Comparison of ENCODE assay signal across 11 mouse cellular contexts in the genomic region with DNA sequence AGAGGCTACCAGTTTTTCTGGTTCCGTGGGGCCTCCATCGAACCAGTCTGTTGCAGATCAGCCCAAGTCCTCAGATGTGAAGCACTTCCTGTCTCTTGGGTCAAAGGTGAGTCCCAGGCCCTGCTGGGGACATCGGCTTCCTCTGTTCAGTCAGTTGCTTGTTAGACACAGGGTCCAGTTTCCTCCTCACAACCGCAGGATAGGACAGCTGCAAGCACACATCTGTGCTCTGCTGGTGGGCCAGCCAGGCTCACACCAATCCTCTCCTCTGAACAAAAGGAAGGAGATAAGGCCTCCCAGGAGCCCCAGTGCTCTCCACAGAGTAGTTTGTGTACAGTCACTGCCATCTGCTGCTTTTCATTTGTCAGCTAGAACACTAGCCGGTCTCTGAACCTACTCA. TPM values are rescaled to one million over a fixed set of nuclear protein-coding genes. Genes with fewer than 3 reads are reported as not detected.
DNase-seq lines count a peak whose midpoint lies in the region; ATAC-seq and TF ChIP-seq lines count a peak whose summit lies in the region.
"Had no signal": no experiment of that assay in that cellular context is flagged by ENCODE, and none has a peak within 500 bp of the region (broad histone marks: within the 10 kb centered on the region; RNA-seq: fewer than 3 reads in every experiment).

No protein-coding gene starts in this region.

- no peak overlapping the region for H3K4me2 ChIP-seq in heart, embryonic 16.5 days (ENCODE audit: low read depth, low read length)
- H3K4me2 ChIP-seq in forebrain, embryonic 11.5 days (ENCODE audit: low read depth, low read length, severe bottlenecking): no peak overlapping the region
- H3K4me2 ChIP-seq: kidney, embryonic 15.5 days; limb, embryonic 12.5 days had no signal

- no peak for TF ChIP-seq CTCF in MEL (IDR thresholded peaks at IDR 0.05 in 2 of 3, conservative IDR thresholded peaks at IDR 0.05 in 1 of 3; ENCODE audit: control insufficient read depth in 1 of 3, insufficient read depth in 1 of 3, low read depth in 2 of 3, low read length in 3 of 3, poor library complexity in 1 of 3, severe bottlenecking in 1 of 3)

- WGBS in heart, embryonic 16.5 days: 37% methylated on average over 5 of the region's 5 CpGs
- 61% methylated on average over 5 of the region's 5 CpGs for WGBS in limb, embryonic 10.5 days
- 69% methylated on average over 5 of the region's 5 CpGs for WGBS in forebrain, embryonic 11.5 days

- H3K79me2 ChIP-seq in MEL (ENCODE audit: control insufficient read depth, insufficient read depth, low read length, poor library complexity): no peaks in the 10 kb centered on the region

- H3K4me3 ChIP-seq in heart, embryonic 16.5 days (ENCODE audit: low read length): no peak overlapping the region
- H3K4me3 ChIP-seq in MEL (ENCODE audit: control insufficient read depth in 1 of 2, insufficient read depth in 1 of 2, low read depth in 2 of 2, low read length in 2 of 2): no peak overlapping the region
- no peak overlapping the region for H3K4me3 ChIP-seq in limb, embryonic 10.5 days
- no peak overlapping the region for H3K4me3 ChIP-seq in forebrain, embryonic 11.5 days (ENCODE audit: low read depth, low read length)
- H3K4me3 ChIP-seq: kidney, embryonic 15.5 days; limb, embryonic 12.5 days had no signal

- no peaks in the 10 kb centered on the region for H3K9me3 ChIP-seq in heart, embryonic 16.5 days (replicated peaks; ENCODE audit: control insufficient read depth, low read length)
- H3K9me3 ChIP-seq in MEL (replicated peaks; ENCODE audit: insufficient read depth, low read length): no peaks in the 10 kb centered on the region
- H3K9me3 ChIP-seq in limb, embryonic 10.5 days (replicated peaks): no peaks in the 10 kb centered on the region
- H3K9me3 ChIP-seq in forebrain, embryonic 11.5 days (ENCODE audit: control insufficient read depth, low read length): no peaks in the 10 kb centered on the region
- H3K9me3 ChIP-seq: kidney, embryonic 15.5 days; limb, embryonic 12.5 days had no signal

- TF ChIP-seq RAD21 in MEL (IDR thresholded peaks at IDR 0.05; ENCODE audit: low read depth, low read length): no peak

- no peak overlapping the region for H3K9ac ChIP-seq in heart, embryonic 16.5 days (ENCODE audit: low read length)
- H3K9ac ChIP-seq in MEL (ENCODE audit: control insufficient read depth, low read depth, low read length, poor library complexity, severe bottlenecking): no peak overlapping the region
- H3K9ac ChIP-seq in forebrain, embryonic 11.5 days (ENCODE audit: low read length): no peak overlapping the region
- H3K9ac ChIP-seq: kidney, embryonic 15.5 days; limb, embryonic 12.5 days had no signal

- H3K27me3 ChIP-seq in heart, embryonic 16.5 days (ENCODE audit: control insufficient read depth, insufficient read depth, low read length): no peaks in the 10 kb centered on the region
- H3K27me3 ChIP-seq in MEL (ENCODE audit: control insufficient read depth in 1 of 2, insufficient read depth in 2 of 2, low read length in 2 of 2): no peaks in the 10 kb centered on the region
- H3K27me3 ChIP-seq in limb, embryonic 10.5 days (ENCODE audit: low read depth, poor library complexity, severe bottlenecking): no peaks in the 10 kb centered on the region
- no peaks in the 10 kb centered on the region for H3K27me3 ChIP-seq in forebrain, embryonic 11.5 days (ENCODE audit: control insufficient read depth, insufficient read depth, low read length)
- H3K27me3 ChIP-seq: kidney, embryonic 15.5 days; limb, embryonic 12.5 days had no signal

- no peak for TF ChIP-seq EP300 in MEL (IDR thresholded peaks at IDR 0.05; ENCODE audit: low read depth in 1 of 2, low read length in 2 of 2)

- peak; percentile 38 for ATAC-seq in heart, embryonic 16.5 days (replicated peaks; ENCODE audit: extremely low read depth, insufficient read depth, low FRiP score)
- 0 out of 2 replicates have a peak, but pooled peaks have one; percentile 20 for ATAC-seq in neutrophil, adult 5-6 weeks (ENCODE audit: extremely low read depth, insufficient number of reproducible peaks, low FRiP score, poor library complexity, severe bottlenecking)
- ATAC-seq in forebrain, embryonic 11.5 days (replicated peaks; ENCODE audit: low FRiP score): no peak

- H3K4me1 ChIP-seq in heart, embryonic 16.5 days (ENCODE audit: control insufficient read depth, insufficient read depth, low read length): peaks cover 20% of the 10 kb centered on the region
- peaks cover 4 to 17% of the 10 kb centered on the region in 2 experiments for H3K4me1 ChIP-seq in MEL (ENCODE audit: control insufficient read depth in 1 of 2, insufficient read depth in 2 of 2, low read length in 2 of 2)
- H3K4me1 ChIP-seq in limb, embryonic 10.5 days: peaks cover 12% of the 10 kb centered on the region; the same call in 1 of the 2 replicates
- H3K4me1 ChIP-seq in forebrain, embryonic 11.5 days (replicated peaks; ENCODE audit: control insufficient read depth, insufficient read depth, low read length): no peaks in the 10 kb centered on the region
- H3K4me1 ChIP-seq: kidney, embryonic 15.5 days; limb, embryonic 12.5 days had no signal

- no peak for TF ChIP-seq POLR2A in MEL (IDR thresholded peaks at IDR 0.05; ENCODE audit: control insufficient read depth in 1 of 2, insufficient read depth in 1 of 2, low read depth in 1 of 2, low read length in 2 of 2, poor library complexity in 1 of 2)

- no peaks in the 10 kb centered on the region for H3K36me3 ChIP-seq in heart, embryonic 16.5 days (ENCODE audit: control insufficient read depth, insufficient read depth)
- H3K36me3 ChIP-seq in MEL (ENCODE audit: control insufficient read depth in 1 of 2, insufficient read depth in 2 of 2, low read length in 2 of 2): peaks cover 0 to 10% of the 10 kb centered on the region in 2 experiments; a peak in 2 of 4 replicates
- no peaks in the 10 kb centered on the region for H3K36me3 ChIP-seq in limb, embryonic 10.5 days
- H3K36me3 ChIP-seq in forebrain, embryonic 11.5 days (ENCODE audit: control insufficient read depth, insufficient read depth, low read length): no peaks in the 10 kb centered on the region
- H3K36me3 ChIP-seq: kidney, embryonic 15.5 days; limb, embryonic 12.5 days had no signal

- peak overlapping the region; percentile 45; the same call in 1 of the 2 replicates for H3K27ac ChIP-seq in heart, embryonic 16.5 days (ENCODE audit: low read length)
- no peak overlapping the region for H3K27ac ChIP-seq in MEL (ENCODE audit: control insufficient read depth, low read depth, low read length)
- peak overlapping the region; percentile 40; the same call in 1 of the 2 replicates for H3K27ac ChIP-seq in limb, embryonic 10.5 days
- H3K27ac ChIP-seq in forebrain, embryonic 11.5 days (ENCODE audit: low read depth, low read length): no peak overlapping the region
- H3K27ac ChIP-seq: kidney, embryonic 15.5 days; limb, embryonic 12.5 days had no signal

- no peak for DNase-seq in heart, adult 8-10 months (ENCODE audit: low spot score)
- DNase-seq in MEL (ENCODE audit: low read depth, low spot score) (peak; percentile 16), adipocyte (ENCODE audit: low spot score) (no peak)
- no peak for DNase-seq in limb, embryonic 10.5 days (ENCODE audit: low spot score)
- DNase-seq in forebrain, embryonic 11.5 days (ENCODE audit: low spot score): no peak
- DNase-seq in left cerebral cortex, adult 11 months (ENCODE audit: low spot score): no peak
- DNase-seq: adrenal gland, postnatal 25 days had no signal

TF ChIP-seq in MEL, 35 proteins besides CTCF, POLR2A, EP300 and RAD21:
- no peak for TF ChIP-seq POLR2AphosphoS2 (IDR thresholded peaks at IDR 0.05; ENCODE audit: low read length)
- no peak for TF ChIP-seq BHLHE40 (IDR thresholded peaks at IDR 0.05; ENCODE audit: borderline replicate concordance, low read depth, low read length)

RNA-seq across cellular contexts. Expression of gene 2610301B20Rik, which starts 44.8 kb away (rescaled TPM):
- polyA plus RNA-seq in heart, embryonic 16.5 days (2015; fragmentation: Nextera tagmentation; extraction: Ambion mirVana): 22.1 and 25.2 TPM in 2 replicates
- 1 to 10 TPM; 6.1 to 9.5 (median 7.2) TPM for total RNA-seq in heart, adult 8-10 months (2022)
- total RNA-seq in MEL (2012; rRNA removed): 12.6 and 13.3 TPM in 2 replicates
- 10 to 100 TPM in 1 of 2 experiments, not detected in 1; 15.7 TPM for polyA plus RNA-seq in MEL (2012; ENCODE audit: insufficient read depth in 1 of 2, insufficient read length in 2 of 2, low read depth in 1 of 2, low replicate concordance in 2 of 2, missing spikeins in 1 of 2)
- polyA plus RNA-seq in limb, embryonic 10.5 days (2016; fragmentation: Nextera tagmentation; extraction: Ambion mirVana): 20.1 and 26.6 TPM in 2 replicates
- 3.1 and 3.9 TPM in 2 replicates for total RNA-seq in neutrophil, adult 5-6 weeks (2017)
- 47.9 and 48.2 TPM in 2 replicates for polyA plus RNA-seq in forebrain, embryonic 11.5 days (2014; fragmentation: Nextera tagmentation; extraction: Ambion mirVana)

Comparison
In these comparisons a context has a peak if more than half of its experiments do, and no peak if none do; other contexts are left out.
1. H3K27ac ChIP-seq: peak in heart, embryonic 16.5 days (single experiment) and limb, embryonic 10.5 days (single experiment); none in MEL (single experiment) and forebrain, embryonic 11.5 days (single experiment).